In the genomic region with DNA sequence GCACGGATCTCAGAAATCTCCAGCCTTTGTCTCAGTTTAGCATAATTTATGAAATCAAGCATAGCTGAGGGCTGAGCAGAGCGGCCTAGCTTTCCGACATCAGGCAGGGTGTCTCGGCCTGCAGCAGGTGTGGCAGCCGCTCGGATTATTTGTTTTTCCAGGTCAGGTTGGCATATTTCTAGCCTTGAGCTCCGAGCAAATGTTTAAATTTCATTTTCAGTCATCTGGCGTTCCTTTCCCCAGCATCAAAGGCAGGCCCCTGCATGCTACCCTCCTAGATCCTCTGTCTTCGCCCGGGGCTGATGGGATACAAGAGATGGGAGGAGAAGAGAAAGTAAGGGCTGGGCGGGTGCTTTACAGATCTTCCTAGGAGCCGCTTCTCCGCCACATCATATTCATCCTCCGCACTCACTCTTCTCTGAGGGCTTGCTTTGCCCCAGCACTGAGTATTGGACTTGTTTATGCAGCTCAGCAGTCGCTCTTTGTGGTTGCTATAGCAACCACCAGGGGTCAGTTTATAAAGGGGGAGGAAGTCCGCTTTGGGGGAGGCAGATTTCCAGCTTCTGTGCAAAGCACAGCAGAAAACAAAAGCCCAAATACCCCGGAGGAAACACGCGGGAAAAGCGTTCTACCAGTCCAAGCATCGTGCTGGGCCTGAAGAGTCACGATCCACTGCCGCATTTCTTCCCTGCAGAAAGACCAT, we compare ENCODE assay signal across 8 mouse cellular contexts.
DNase-seq lines count a peak whose midpoint lies in the region; ATAC-seq lines count a peak whose summit lies in the region.

No protein-coding gene starts in this region.

- peak overlapping the region; percentile 49 for H3K4me2 ChIP-seq in embryonic facial prominence, embryonic 13.5 days
- peak overlapping the region; percentile 57 for H3K4me2 ChIP-seq in heart, embryonic 13.5 days
- peak overlapping the region; percentile 34 for H3K4me2 ChIP-seq in kidney, embryonic 16.5 days (replicated peaks; ENCODE audit: low read depth, low read length)

- H3K4me3 ChIP-seq in embryonic facial prominence, embryonic 13.5 days = peak overlapping the region; percentile 12; the same call in 1 of the 2 replicates
- H3K4me3 ChIP-seq in heart, embryonic 13.5 days = peak overlapping the region; percentile 21
- no peak overlapping the region for H3K4me3 ChIP-seq in kidney, embryonic 16.5 days (ENCODE audit: low read length)

- peak; percentile 43 for DNase-seq in liver
- peak; percentile 77 for DNase-seq in neural tube, embryonic 10.5 days (ENCODE audit: extremely low spot score, low spot score)
- DNase-seq in spleen, adult 18-20 months = no peak
- DNase-seq in urinary bladder, postnatal 10 days (ENCODE audit: low spot score) = no peak

- no peaks in the 10 kb centered on the region for H3K36me3 ChIP-seq in embryonic facial prominence, embryonic 13.5 days
- H3K36me3 ChIP-seq in heart, embryonic 13.5 days = no peaks in the 10 kb centered on the region
- no peaks in the 10 kb centered on the region for H3K36me3 ChIP-seq in kidney, embryonic 16.5 days (ENCODE audit: insufficient read depth, low read length)

- H3K27me3 ChIP-seq in embryonic facial prominence, embryonic 13.5 days = no peaks in the 10 kb centered on the region
- no peaks in the 10 kb centered on the region for H3K27me3 ChIP-seq in heart, embryonic 13.5 days (replicated peaks)
- H3K27me3 ChIP-seq in kidney, embryonic 16.5 days (ENCODE audit: insufficient read depth, low read length) = no peaks in the 10 kb centered on the region

- WGBS in embryonic facial prominence, embryonic 13.5 days = 6% methylated on average over 23 of the region's 23 CpGs
- 15% methylated on average over 23 of the region's 23 CpGs for WGBS in heart, embryonic 13.5 days
- WGBS in kidney, embryonic 16.5 days = 13% methylated on average over 23 of the region's 23 CpGs

- peak overlapping the region; percentile 17; the same call in 1 of the 2 replicates for H3K9ac ChIP-seq in embryonic facial prominence, embryonic 13.5 days
- H3K9ac ChIP-seq in heart, embryonic 13.5 days = peak overlapping the region; percentile 58
- H3K9ac ChIP-seq in kidney, embryonic 16.5 days (replicated peaks; ENCODE audit: low read length) = peak overlapping the region; percentile 36

- peaks cover 25% of the 10 kb centered on the region for H3K4me1 ChIP-seq in embryonic facial prominence, embryonic 13.5 days
- peaks cover 29% of the 10 kb centered on the region for H3K4me1 ChIP-seq in heart, embryonic 13.5 days
- H3K4me1 ChIP-seq in kidney, embryonic 16.5 days (ENCODE audit: insufficient read depth, low read length) = peaks cover 34% of the 10 kb centered on the region

- no peaks in the 10 kb centered on the region for H3K9me3 ChIP-seq in embryonic facial prominence, embryonic 13.5 days
- H3K9me3 ChIP-seq in heart, embryonic 13.5 days = no peaks in the 10 kb centered on the region
- H3K9me3 ChIP-seq in kidney, embryonic 16.5 days (ENCODE audit: low read length) = no peaks in the 10 kb centered on the region

- ATAC-seq in cerebellum, adult (ENCODE audit: insufficient number of reproducible peaks, low FRiP score, low TSS enrichment) = peak; percentile 55; the same call in 1 of the 2 replicates
- ATAC-seq in embryonic facial prominence, embryonic 13.5 days (ENCODE audit: insufficient number of reproducible peaks, insufficient read depth, low FRiP score, low TSS enrichment, low read depth) = peak; percentile 32
- ATAC-seq in heart, embryonic 13.5 days (ENCODE audit: extremely low read depth, insufficient number of reproducible peaks, low FRiP score, low TSS enrichment) = no peak; the same call in 1 of the 2 replicates
- peak; percentile 69 for ATAC-seq in kidney, embryonic 16.5 days (ENCODE audit: low FRiP score, low TSS enrichment)

- peak overlapping the region; percentile 82 for H3K27ac ChIP-seq in embryonic facial prominence, embryonic 13.5 days
- peak overlapping the region; percentile 83 for H3K27ac ChIP-seq in heart, embryonic 13.5 days (replicated peaks)
- H3K27ac ChIP-seq in kidney, embryonic 16.5 days (ENCODE audit: low read length) = peak overlapping the region; percentile 66

Comparison
In these comparisons a context has a peak if more than half of its experiments do, and no peak if none do; other contexts are left out.
1. DNase-seq: peak in liver (single experiment) and neural tube, embryonic 10.5 days (single experiment); none in spleen, adult 18-20 months (0 of 2) and urinary bladder, postnatal 10 days (single experiment).
2. Peak in every context shown above with its lines, with median percentiles within 50 percentile points of each other: H3K27ac ChIP-seq, H3K4me2 ChIP-seq and H3K9ac ChIP-seq.